Mouse (Mus musculus) midbrain, postnatal 0 days (tissue): ENCODE results near the gene Glg1. TPM values are rescaled to one million over a fixed set of nuclear protein-coding genes. Genes with fewer than 3 reads are reported as not detected.
A peak's percentile ranks its signal among the peaks of the same experiment; 100 is the strongest.

Experiments
- ATAC-seq: fragments of 200-750 bp; cut with Nextera tagmentation; 2 replicates; pipeline ENCODE4 v1.8.0; 2017; ENCODE audit warnings: moderate number of reproducible peaks, mild to moderate bottlenecking, moderate TSS enrichment, moderate library complexity; ENCODE audit not compliant: low FRiP score
- DNase-seq: peaks from one replicate; pipeline ENCODE4 v3.0.0-alpha.2; 2015; ENCODE audit warnings: low spot score
- H3K27ac ChIP-seq: fragments of 300-500 bp; sonication (generic); 2 replicates; pipeline ENCODE4 v1.5.1; 2014; ENCODE audit warnings: low read depth, mild to moderate bottlenecking, low read length, mixed read lengths
- H3K27me3 ChIP-seq: fragments of 300-500 bp; sonication (generic); 2 replicates; pipeline ENCODE4 v1.6.1; 2014; ENCODE audit warnings: low read length, control low read depth, mixed read lengths; ENCODE audit not compliant: insufficient read depth
- H3K36me3 ChIP-seq: fragments of 300-500 bp; sonication (generic); 2 replicates; pipeline ENCODE4 v1.6.1; 2014; ENCODE audit warnings: low read length, control low read depth, mixed read lengths; ENCODE audit not compliant: insufficient read depth
- H3K4me1 ChIP-seq: fragments of 300-500 bp; sonication (generic); 2 replicates; pipeline ENCODE4 v1.6.1; 2014; ENCODE audit warnings: mild to moderate bottlenecking, control low read depth, antibody characterized with exemption, low read length, mixed read lengths; ENCODE audit not compliant: insufficient read depth
- H3K4me2 ChIP-seq: fragments of 300-500 bp; sonication (generic); 2 replicates; pipeline ENCODE4 v1.6.1; 2014; ENCODE audit warnings: low read depth, mild to moderate bottlenecking, low read length, mixed read lengths; ENCODE audit not compliant: poor library complexity, severe bottlenecking
- H3K4me3 ChIP-seq: fragments of 300-500 bp; sonication (generic); 2 replicates; pipeline ENCODE4 v1.5.1; 2014; ENCODE audit warnings: low read depth, mild to moderate bottlenecking, low read length, moderate library complexity
- H3K9ac ChIP-seq: fragments of 300-500 bp; sonication (generic); replicated peaks from 2 replicates; pipeline ENCODE4 v1.6.1; 2014; ENCODE audit warnings: mild to moderate bottlenecking, low read length, moderate library complexity, mixed read lengths; ENCODE audit not compliant: poor library complexity, severe bottlenecking
- H3K9me3 ChIP-seq: fragments of 300-500 bp; sonication (generic); 2 replicates; pipeline ENCODE4 v1.6.1; 2016; ENCODE audit warnings: low read length, control low read depth
- CTCF ChIP-seq: IDR thresholded peaks from 2 replicates; pipeline ENCODE4 v1.5.1; 2016; ENCODE audit warnings: antibody characterized with exemption, mild to moderate bottlenecking
- WGBS: fragments of 180-500 bp; shearing (Covaris S2); extraction: QIAGEN DNeasy Blood & Tissue Kit; methylation state at CpG from one replicate; pipeline ENCODE4 v1.1.7; 2014; 5-methylcytosine and 5-hydroxymethylcytosine counted together
- polyA plus RNA-seq: library from polyadenylated mRNA; unstranded; fragments of >200 nt; fragmentation: Nextera tagmentation; extraction: Ambion mirVana; gene quantifications from 2 replicates; pipeline ENCODE4 v1.2.1, GENCODE M21; 2015
- total RNA-seq: library from RNA; depleted of rRNA; stranded (reverse); fragments of >200 nt; gene quantifications from 2 replicates; pipeline ENCODE4 v1.2.3, GENCODE M21; 2014

The Glg1 gene
- total and polyA plus RNA-seq, 2 experiments from 2014 or later = 37.4 to 50.9 TPM

DNA sequence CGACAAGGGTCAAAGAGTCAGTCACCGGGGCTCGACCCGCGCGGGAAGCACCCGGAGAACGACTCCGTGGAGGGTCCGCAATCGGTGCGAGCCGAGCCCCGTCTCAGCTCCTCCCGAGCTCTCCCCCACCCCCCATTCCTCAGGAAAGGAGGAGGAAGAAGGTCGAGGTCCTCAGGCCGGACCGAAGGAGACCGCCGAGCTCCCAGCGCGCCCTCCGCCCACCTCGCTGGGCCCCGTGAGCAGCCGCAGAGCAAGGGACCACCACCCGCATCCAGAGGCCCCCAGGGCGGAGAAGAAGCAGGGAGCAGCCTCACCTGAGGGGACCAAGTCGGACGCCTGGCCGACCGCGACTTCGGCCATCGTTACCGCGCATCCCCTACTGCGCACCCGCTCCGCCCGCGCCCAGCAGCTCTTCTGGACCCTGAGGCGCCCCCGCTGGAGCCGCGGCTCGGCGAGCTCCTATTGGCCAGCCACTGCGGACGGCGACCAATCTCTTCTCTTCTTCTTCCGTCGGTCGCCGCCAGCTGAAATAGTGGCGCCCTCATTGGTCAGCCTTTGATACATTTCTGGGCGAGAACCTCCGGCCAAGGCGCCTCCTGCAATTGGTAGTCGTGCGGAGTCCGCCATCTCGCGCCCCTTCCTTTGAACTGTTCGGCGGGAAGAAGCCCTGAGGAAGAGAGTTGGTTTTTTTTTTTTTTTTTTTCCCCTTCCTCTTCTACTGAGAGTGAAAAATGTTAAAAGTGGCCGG is 41.0 kb upstream of the Glg1 start, which contains the start of gene Rfwd3:
Gene Rfwd3, minus strand, starts transcription at position 402 of the 748 bp plus-strand sequence.
- H3K27ac ChIP-seq = peak within 1 kb of the TSS; percentile 55; the same call in 1 of the 2 replicates
- H3K36me3 ChIP-seq = no peaks in the 10 kb centered on the region
- H3K9me3 ChIP-seq = no peaks in the 10 kb centered on the region
- H3K27me3 ChIP-seq = no peaks in the 10 kb centered on the region
- TF ChIP-seq CTCF = peak; percentile 49
- DNase-seq (peak; percentile 98), ATAC-seq (peak; percentile 99)
- under 1% methylated on average over 64 of the region's 67 CpGs for WGBS
- H3K4me3 ChIP-seq = peak within 1 kb of the TSS; percentile 92
- no peaks in the 10 kb centered on the region for H3K4me1 ChIP-seq
- peak within 1 kb of the TSS; percentile 73 for H3K9ac ChIP-seq
- peak within 1 kb of the TSS; percentile 62 for H3K4me2 ChIP-seq

DNA sequence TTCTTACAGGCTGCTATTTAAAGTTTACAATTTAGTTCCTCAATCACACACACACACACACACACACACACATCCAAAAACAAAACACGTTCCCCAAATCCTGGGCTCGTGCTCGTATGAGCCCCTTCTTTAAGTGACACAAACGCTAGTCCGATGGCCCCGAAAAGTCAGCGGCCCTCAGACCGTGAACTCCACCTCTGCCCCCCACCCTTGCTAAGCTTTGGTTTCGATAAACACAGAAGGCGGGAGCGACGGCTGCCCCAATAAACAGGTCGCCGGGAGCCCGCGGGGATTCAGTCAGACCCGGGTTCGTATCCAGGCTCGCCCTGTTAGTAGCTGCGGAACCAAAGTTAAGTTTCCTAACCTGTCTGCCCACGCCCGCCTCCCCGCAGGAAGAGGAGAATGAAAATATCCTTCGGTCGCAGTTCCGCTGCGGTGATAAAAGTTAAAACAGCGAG is 40.4 kb upstream of the Glg1 start:
- WGBS = under 1% methylated on average over 28 of the region's 28 CpGs
- H3K9ac ChIP-seq = peak overlapping the region; percentile 73
- H3K9me3 ChIP-seq = no peaks in the 10 kb centered on the region
- H3K27ac ChIP-seq = peak overlapping the region; percentile 55; the same call in 1 of the 2 replicates
- no peaks in the 10 kb centered on the region for H3K4me1 ChIP-seq
- H3K4me2 ChIP-seq = peak overlapping the region; percentile 62
- DNase-seq (peak; percentile 6), ATAC-seq (peak; percentile 18; the same call in 1 of the 2 replicates)
- no peak for TF ChIP-seq CTCF
- H3K27me3 ChIP-seq = no peaks in the 10 kb centered on the region
- peak overlapping the region; percentile 92 for H3K4me3 ChIP-seq
- no peaks in the 10 kb centered on the region for H3K36me3 ChIP-seq

DNA sequence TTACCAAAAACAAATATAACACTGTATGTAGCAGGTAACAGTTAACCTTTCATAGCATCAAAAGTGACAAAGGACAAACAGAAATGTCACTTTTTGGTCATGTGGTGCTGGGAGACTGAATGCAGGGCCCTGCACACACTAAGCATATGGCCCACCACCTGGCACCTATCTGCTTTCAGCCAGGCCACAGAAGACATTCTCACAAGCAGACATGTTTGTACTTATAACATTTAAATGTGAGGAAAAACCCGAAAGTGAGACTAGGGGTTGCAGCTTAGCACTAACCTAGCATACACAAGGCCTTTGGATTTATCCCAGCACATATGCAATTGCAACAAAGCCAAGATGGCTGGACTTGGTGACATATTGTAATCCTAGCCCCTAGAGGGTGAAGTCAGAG is 39.0 kb upstream of the Glg1 start:
- H3K9ac ChIP-seq = no peak overlapping the region; the same call in 1 of the 2 replicates
- no peak overlapping the region for H3K4me2 ChIP-seq
- H3K4me3 ChIP-seq = no peak overlapping the region
- H3K27ac ChIP-seq = no peak overlapping the region
- no peaks in the 10 kb centered on the region for H3K9me3 ChIP-seq
- ATAC-seq = no peak
- WGBS = 97% methylated on average over 1 of the region's 1 CpGs
- no peaks in the 10 kb centered on the region for H3K4me1 ChIP-seq
- no peaks in the 10 kb centered on the region for H3K36me3 ChIP-seq
- peak; percentile 1 for DNase-seq
- no peaks in the 10 kb centered on the region for H3K27me3 ChIP-seq
- no peak for TF ChIP-seq CTCF

DNA sequence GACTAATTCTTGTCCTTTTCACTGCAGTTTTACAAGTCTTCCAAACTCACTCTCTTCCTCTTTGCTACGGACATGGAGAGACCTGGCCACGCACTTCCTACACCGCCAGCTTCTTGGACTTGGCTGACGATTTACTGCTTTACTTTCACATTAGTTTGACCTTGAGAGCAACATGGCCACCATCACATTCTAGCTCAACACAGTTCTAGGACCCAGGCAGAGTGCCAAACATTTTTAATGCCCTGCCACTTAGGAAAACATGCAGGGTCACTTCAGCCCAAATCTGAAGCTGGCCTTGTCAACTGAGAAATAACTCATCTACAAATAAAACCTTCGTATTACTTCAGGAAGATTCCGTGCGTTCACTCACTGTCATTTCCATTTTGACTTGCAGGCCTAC is 32.7 kb upstream of the Glg1 start:
- no peak for ATAC-seq
- WGBS = 98% methylated on average over 7 of the region's 7 CpGs
- H3K36me3 ChIP-seq = peaks cover 5% of the 10 kb centered on the region; the same call in 1 of the 2 replicates

DNA sequence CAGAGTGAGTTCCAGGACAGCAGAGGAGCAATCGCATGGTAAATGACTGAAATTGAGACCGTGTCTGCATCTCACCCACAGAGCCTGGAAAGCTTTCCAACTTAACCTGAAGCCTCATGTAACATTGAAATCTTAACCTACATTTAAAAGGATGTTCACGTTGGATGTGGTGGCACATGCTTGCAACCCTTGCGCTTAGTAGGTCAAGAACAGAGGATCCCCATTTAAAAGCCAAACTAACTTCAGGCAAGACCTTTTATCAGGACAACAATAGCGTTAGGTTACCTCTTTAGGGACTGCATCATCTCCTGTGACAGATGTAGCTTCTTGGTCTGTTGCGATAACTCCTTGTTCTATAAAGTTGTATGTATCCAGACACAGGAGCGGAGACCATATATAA is 31.6 kb upstream of the Glg1 start:
- DNase-seq (no peak), ATAC-seq (no peak)
- H3K27me3 ChIP-seq = no peaks in the 10 kb centered on the region
- no peak overlapping the region for H3K27ac ChIP-seq
- TF ChIP-seq CTCF = no peak
- H3K4me2 ChIP-seq = no peak overlapping the region
- no peaks in the 10 kb centered on the region for H3K4me1 ChIP-seq
- peaks cover 14% of the 10 kb centered on the region; the same call in 1 of the 2 replicates for H3K36me3 ChIP-seq
- 97% methylated on average over 7 of the region's 7 CpGs for WGBS
- no peak overlapping the region for H3K4me3 ChIP-seq
- no peak overlapping the region for H3K9ac ChIP-seq
- H3K9me3 ChIP-seq = no peaks in the 10 kb centered on the region

More for the DNA sequence above, 32.7 kb upstream of the Glg1 start:
- Histone ChIP-seq H3K9ac (no peak overlapping the region), H3K27ac (no peak overlapping the region), H3K4me3 (no peak overlapping the region), H3K4me1 (no peaks in the 10 kb centered on the region), H3K9me3 (no peaks in the 10 kb centered on the region), H3K4me2 (no peak overlapping the region), H3K27me3 (no peaks in the 10 kb centered on the region)
- DNase-seq = no peak
- TF ChIP-seq CTCF = no peak

DNA sequence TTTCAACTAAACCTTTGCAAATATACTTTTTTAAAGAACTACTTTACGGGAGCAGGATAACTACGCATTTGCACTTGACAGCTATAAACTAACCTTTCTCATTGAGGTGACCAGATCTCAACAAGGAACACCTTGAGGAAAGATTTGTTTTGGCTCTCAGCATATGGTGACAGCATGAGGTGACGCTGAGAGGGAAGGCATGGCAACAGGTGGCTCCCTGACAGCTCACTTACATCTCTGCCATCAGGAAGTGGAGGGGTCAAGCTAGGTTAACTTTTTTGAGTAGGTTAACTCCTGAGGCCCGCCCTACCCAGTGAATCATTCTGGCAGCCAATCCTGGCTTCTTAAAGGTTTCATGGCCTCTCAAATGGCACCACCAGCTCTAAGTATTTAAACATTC is 26.6 kb upstream of the Glg1 start:
- Histone ChIP-seq H3K27ac (no peak overlapping the region), H3K36me3 (peaks cover 34% of the 10 kb centered on the region; the same call in 1 of the 2 replicates), H3K4me2 (no peak overlapping the region), H3K9me3 (no peaks in the 10 kb centered on the region), H3K4me3 (no peak overlapping the region), H3K9ac (no peak overlapping the region), H3K27me3 (no peaks in the 10 kb centered on the region), H3K4me1 (no peaks in the 10 kb centered on the region)
- no peak for TF ChIP-seq CTCF
- 96% methylated on average over 4 of the region's 4 CpGs for WGBS
- DNase-seq = no peak
- no peak for ATAC-seq
